Mouse (Mus musculus) bone marrow macrophage, adult 2 months (primary cell): ENCODE measurements at regions not wholly inside any gene's neighbourhood (a gene's known extent, or its start where the extent isn't known, plus 50 kb on each side); places are given as distances from the start of the nearest gene placed in this dataset.

Source experiments
- CTCF ChIP-seq: IDR thresholded peaks from 2 replicates; pipeline ENCODE4 v1.5.1; 2012; ENCODE audit warnings: low read depth, mild to moderate bottlenecking, low read length, moderate library complexity
- POLR2A ChIP-seq: IDR thresholded peaks from 2 replicates; pipeline ENCODE4 v1.6.1; 2012; ENCODE audit warnings: mild to moderate bottlenecking, low read depth, low read length, borderline replicate concordance

- no peak for TF ChIP-seq POLR2A
- no peak for TF ChIP-seq CTCF
Observed at GRCm38 (mm10) chr9:79029456-79029855, 414.1 kb downstream of the Cd109 start.
